Mouse (Mus musculus) kidney, embryonic 16.5 days (tissue): Measurements from ENCODE around the gene Taf10. TPM values are rescaled to one million over a fixed set of nuclear protein-coding genes. Genes with fewer than 3 reads are reported as not detected.
A peak's percentile ranks its signal among the peaks of the same experiment; 100 is the strongest.
"Not testable (repeated sequence)": the region's sequence is repeated elsewhere in the genome, so short reads cannot be mapped to it uniquely, and the experiment has no call there.

Experiments used
- ATAC-seq: fragments of 200-750 bp; cut with Nextera tagmentation; 2 replicates; pipeline ENCODE4 v1.8.0; 2017; ENCODE audit warnings: moderate TSS enrichment; ENCODE audit not compliant: low FRiP score, low TSS enrichment
- H3K27ac ChIP-seq: fragments of 300-500 bp; sonication (generic); 2 replicates; pipeline ENCODE4 v1.5.1; 2014; ENCODE audit warnings: low read length
- H3K27me3 ChIP-seq: fragments of 300-500 bp; sonication (generic); 2 replicates; pipeline ENCODE4 v1.6.1; 2014; ENCODE audit warnings: low read length, control low read depth, mixed read lengths; ENCODE audit not compliant: insufficient read depth
- H3K36me3 ChIP-seq: fragments of 300-500 bp; sonication (generic); 2 replicates; pipeline ENCODE4 v1.6.1; 2014; ENCODE audit warnings: low read length, control low read depth, mixed read lengths; ENCODE audit not compliant: insufficient read depth
- H3K4me1 ChIP-seq: fragments of 300-500 bp; sonication (generic); 2 replicates; pipeline ENCODE4 v1.6.1; 2014; ENCODE audit warnings: low read length, control low read depth, mixed read lengths; ENCODE audit not compliant: insufficient read depth
- H3K4me2 ChIP-seq: fragments of 300-500 bp; sonication (generic); replicated peaks from 2 replicates; pipeline ENCODE4 v1.6.1; 2014; ENCODE audit warnings: low read depth, low read length
- H3K4me3 ChIP-seq: fragments of 300-500 bp; sonication (generic); 2 replicates; pipeline ENCODE4 v1.5.1; 2014; ENCODE audit warnings: mild to moderate bottlenecking, low read length
- H3K9ac ChIP-seq: fragments of 300-500 bp; sonication (generic); replicated peaks from 2 replicates; pipeline ENCODE4 v1.6.1; 2014; ENCODE audit warnings: low read length
- H3K9me3 ChIP-seq: fragments of 300-500 bp; sonication (generic); 2 replicates; pipeline ENCODE4 v1.6.1; 2016; ENCODE audit warnings: low read length, control low read depth
- WGBS: fragments of 180-500 bp; shearing (Covaris S2); extraction: QIAGEN DNeasy Blood & Tissue Kit; methylation state at CpG from one replicate; pipeline ENCODE4 v1.1.7; 2014; 5-methylcytosine and 5-hydroxymethylcytosine counted together
- polyA plus RNA-seq: library from polyadenylated mRNA; unstranded; fragments of >200 nt; fragmentation: Nextera tagmentation; extraction: Ambion mirVana; gene quantifications from 2 replicates; pipeline ENCODE4 v1.2.1, GENCODE M21; 2015

The Taf10 gene
- polyA plus RNA-seq, 1 experiment from 2014 or later, result 107 TPM

DNA sequence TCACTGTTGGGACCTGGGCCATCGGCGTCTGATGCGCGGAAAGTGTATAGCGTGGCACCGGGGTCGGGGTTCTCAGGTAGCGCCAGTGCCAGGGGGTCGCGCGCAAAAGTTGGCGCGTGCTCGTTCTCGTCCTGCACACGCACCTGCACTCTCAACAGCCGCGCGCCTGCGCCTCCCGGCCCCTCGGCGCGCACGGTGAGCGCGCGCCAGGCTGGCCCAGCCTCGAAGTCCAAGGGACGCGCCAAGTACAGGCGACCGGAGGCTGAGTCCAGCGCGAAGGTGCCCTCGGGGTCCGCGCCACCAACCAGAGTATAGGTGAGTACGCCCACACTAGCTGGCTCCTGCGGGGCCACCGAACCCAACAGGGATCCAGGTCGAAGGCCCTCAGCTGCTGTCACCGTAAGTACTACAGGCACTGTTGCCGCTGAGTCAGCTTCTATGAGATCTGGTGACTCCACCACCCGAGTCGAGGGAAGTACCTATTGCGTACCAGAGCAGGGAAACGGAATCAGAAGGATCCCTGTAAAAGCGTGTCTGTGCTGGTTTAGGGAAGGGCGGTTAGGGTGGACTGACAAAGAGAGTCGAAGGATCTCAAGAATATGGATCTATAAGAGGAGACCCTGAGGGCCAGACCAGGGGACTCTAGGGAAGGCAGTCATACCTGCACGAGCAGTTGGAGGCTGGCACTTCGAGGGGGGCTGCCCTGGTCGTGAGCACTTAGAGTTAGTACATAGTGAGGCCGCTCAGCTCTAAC, 18.5 kb upstream of the Taf10 start:
- Histone ChIP-seq H3K9ac (no peak overlapping the region), H3K4me2 (peak overlapping the region; percentile 41), H3K27ac (no peak overlapping the region), H3K9me3 (no peaks in the 10 kb centered on the region), H3K4me1 (peaks cover 2% of the 10 kb centered on the region; the same call in 1 of the 2 replicates), H3K4me3 (peak overlapping the region; percentile 13; the same call in 1 of the 2 replicates), H3K36me3 (peaks cover 72% of the 10 kb centered on the region), H3K27me3 (no peaks in the 10 kb centered on the region)
- 51% methylated on average over 55 of the region's 55 CpGs for WGBS
- no peak for ATAC-seq

GRCm38 (mm10) chr7:105761813-105762484, 17.8 kb upstream of the Taf10 start:
- Histone ChIP-seq H3K4me1 (no peaks in the 10 kb centered on the region), H3K4me2 (peak overlapping the region; percentile 41), H3K9me3 (no peaks in the 10 kb centered on the region), H3K9ac (no peak overlapping the region), H3K27me3 (no peaks in the 10 kb centered on the region), H3K36me3 (peaks cover 80% of the 10 kb centered on the region), H3K4me3 (peak overlapping the region; percentile 13; the same call in 1 of the 2 replicates), H3K27ac (no peak overlapping the region)
- 44% methylated on average over 51 of the region's 51 CpGs for WGBS
- 0 out of 2 replicates have a peak, but pooled peaks have one; percentile 36 for ATAC-seq

- 91% methylated on average over 10 of the region's 10 CpGs for WGBS
- Histone ChIP-seq H3K27me3 (no peaks in the 10 kb centered on the region), H3K9me3 (no peaks in the 10 kb centered on the region), H3K4me2 (no peak overlapping the region), H3K4me3 (no peak overlapping the region), H3K36me3 (peaks cover 51% of the 10 kb centered on the region), H3K27ac (no peak overlapping the region), H3K9ac (no peak overlapping the region), H3K4me1 (peaks cover 9% of the 10 kb centered on the region)
- no peak for ATAC-seq
Observed at GRCm38 (mm10) chr7:105753281-105753680, 9.1 kb upstream of the Taf10 start.

- Histone ChIP-seq H3K27ac (no peak overlapping the region), H3K9me3 (no peaks in the 10 kb centered on the region), H3K4me2 (no peak overlapping the region), H3K4me1 (peaks cover 9% of the 10 kb centered on the region), H3K27me3 (no peaks in the 10 kb centered on the region), H3K36me3 (peaks cover 49% of the 10 kb centered on the region), H3K9ac (no peak overlapping the region), H3K4me3 (no peak overlapping the region)
- ATAC-seq, result peak; percentile 16
- WGBS, result 93% methylated on average over 2 of the region's 2 CpGs
Observed at GRCm38 (mm10) chr7:105752716-105753115, 8.6 kb upstream of the Taf10 start.

GRCm38 (mm10) chr7:105751491-105752433, 7.6 kb upstream of the Taf10 start, which contains the start of gene Tpp1:
TSS of gene Tpp1 (minus strand) at chr7:105752235.
- Histone ChIP-seq H3K9ac (peak within 1 kb of the TSS; percentile 80), H3K27ac (0 out of 2 replicates have a peak within 1 kb of the TSS, but pooled peaks have one; percentile 20), H3K4me1 (peaks cover 9% of the 10 kb centered on the region), H3K9me3 (no peaks in the 10 kb centered on the region), H3K4me3 (peak within 1 kb of the TSS; percentile 64), H3K4me2 (peak within 1 kb of the TSS; percentile 88), H3K27me3 (no peaks in the 10 kb centered on the region), H3K36me3 (peaks cover 40% of the 10 kb centered on the region)
- peak; percentile 94 for ATAC-seq
- 20% methylated on average over 20 of the region's 20 CpGs for WGBS

GRCm38 (mm10) chr7:105747776-105748175, 3.6 kb upstream of the Taf10 start:
- ATAC-seq, result no peak
- Histone ChIP-seq H3K4me3 (no peak overlapping the region), H3K36me3 (peaks cover 16% of the 10 kb centered on the region), H3K9me3 (no peaks in the 10 kb centered on the region), H3K4me1 (peaks cover 21% of the 10 kb centered on the region), H3K27ac (no peak overlapping the region), H3K27me3 (no peaks in the 10 kb centered on the region), H3K4me2 (no peak overlapping the region), H3K9ac (no peak overlapping the region)
- WGBS, result 78% methylated on average over 2 of the region's 2 CpGs

DNA sequence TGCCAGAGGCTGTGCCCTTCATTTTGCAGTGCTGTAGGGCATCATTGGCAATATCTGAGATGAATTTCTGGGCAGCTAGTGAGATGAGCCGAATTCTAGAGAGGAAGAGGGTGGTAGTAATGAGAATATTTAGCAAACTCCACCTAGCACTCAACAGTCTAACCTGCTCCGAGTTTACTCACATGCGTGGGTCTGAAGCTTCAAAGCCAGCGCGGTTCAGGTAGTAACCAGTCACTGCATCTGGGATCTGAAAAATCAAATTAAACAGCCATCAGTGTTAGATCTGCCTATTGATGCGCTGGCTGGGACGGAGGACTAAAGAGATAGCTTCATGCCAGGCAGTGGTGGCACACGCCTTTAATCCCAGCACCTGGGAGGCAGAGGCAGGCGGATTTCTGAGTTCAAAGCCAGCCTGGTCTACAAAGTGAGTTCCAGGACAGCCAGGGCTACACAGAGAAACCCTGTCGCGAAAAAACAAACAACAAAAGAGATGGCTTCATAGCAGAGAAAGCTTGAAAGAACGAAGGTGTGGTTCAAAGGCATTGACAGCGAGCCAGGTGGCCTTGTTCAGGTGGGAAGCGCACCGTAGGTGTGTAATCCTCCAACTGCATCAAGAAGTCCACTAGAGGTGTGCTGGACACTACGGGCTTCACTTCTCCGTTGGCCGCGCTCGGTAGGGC, 775 bp downstream of the Taf10 start:
- ATAC-seq, result not testable (repeated sequence)
- 37% methylated on average over 20 of the region's 20 CpGs for WGBS

DNA sequence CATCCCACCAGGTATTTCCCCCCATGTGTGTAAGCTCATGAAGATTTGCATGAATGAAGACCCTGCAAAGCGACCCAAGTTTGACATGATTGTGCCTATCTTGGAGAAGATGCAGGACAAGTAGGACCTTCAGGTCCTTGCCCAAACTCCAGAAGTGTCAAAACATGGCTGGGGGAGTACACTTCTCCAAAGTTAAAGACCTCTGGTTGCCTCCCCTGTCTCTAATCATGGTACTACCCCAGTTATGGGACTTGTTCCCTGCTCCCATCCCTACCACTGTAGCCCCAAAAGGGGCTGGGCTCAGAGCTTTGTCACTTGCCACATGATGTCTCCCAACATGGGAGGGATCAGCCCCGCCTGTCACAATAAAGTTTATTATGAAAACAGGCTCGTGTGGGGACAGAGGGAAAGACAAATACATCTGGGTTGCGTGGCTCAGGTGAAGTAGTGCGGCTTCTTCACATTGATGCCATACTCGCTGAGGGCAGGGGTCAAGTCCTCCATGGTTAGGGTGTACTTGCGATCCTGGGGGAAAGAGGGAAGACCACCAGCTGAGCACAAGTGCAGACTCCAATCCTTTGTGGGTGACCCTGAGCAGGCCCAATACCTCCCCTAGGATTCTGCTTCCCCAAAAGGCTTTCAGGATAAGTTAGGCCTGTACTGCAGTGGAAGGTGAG, 1.5 kb downstream of the Taf10 start:
- peaks cover 38% of the 10 kb centered on the region for H3K36me3 ChIP-seq
- 80% methylated on average over 7 of the region's 7 CpGs for WGBS

More for the DNA sequence above, 775 bp downstream of the Taf10 start:
- peaks cover 28% of the 10 kb centered on the region for H3K4me1 ChIP-seq
- not testable (repeated sequence) for H3K9me3 ChIP-seq, H3K27me3 ChIP-seq
- peak overlapping the region; percentile 86 for H3K4me3 ChIP-seq
- peak overlapping the region; percentile 80; the same call in 1 of the 2 replicates for H3K27ac ChIP-seq
- H3K9ac ChIP-seq, result peak overlapping the region; percentile 94
- H3K4me2 ChIP-seq, result peak overlapping the region; percentile 81
- peaks cover 40% of the 10 kb centered on the region for H3K36me3 ChIP-seq

More for the DNA sequence above, 1.5 kb downstream of the Taf10 start:
- not testable (repeated sequence) for H3K27ac ChIP-seq, H3K27me3 ChIP-seq, ATAC-seq, H3K4me2 ChIP-seq, H3K9ac ChIP-seq, H3K9me3 ChIP-seq
- H3K4me1 ChIP-seq, result peaks cover 35% of the 10 kb centered on the region
- H3K4me3 ChIP-seq, result peak overlapping the region; percentile 86; the same call in 1 of the 2 replicates
